Mouse (Mus musculus): ENCODE measurements at regions not wholly inside any gene's neighbourhood (a gene's known extent, or its start where the extent isn't known, plus 50 kb on each side); places are given as distances from the start of the nearest gene placed in this dataset.

DNA sequence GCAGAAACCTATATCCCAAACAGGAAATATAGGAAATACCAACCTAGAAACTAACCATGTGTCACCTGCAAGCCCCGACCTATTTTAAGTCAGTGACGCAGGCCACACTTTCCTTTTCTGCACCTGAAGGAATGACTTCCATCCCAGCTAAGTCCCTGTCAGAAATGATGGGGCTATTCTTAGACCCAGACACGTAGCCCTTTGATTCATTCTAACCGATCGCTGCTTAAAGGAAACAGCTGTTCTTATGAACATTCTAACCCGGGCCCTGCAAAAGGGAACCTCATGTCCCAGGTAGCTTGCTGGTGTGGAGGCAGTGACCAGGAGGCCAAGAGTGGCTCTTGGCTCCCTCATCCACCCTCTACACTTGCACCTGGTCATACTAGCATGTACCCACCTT lies 180.9 kb downstream of the Bcl2l11 start:
- no peak for ATAC-seq (ENCODE audit: insufficient read depth)
- H3K4me3 ChIP-seq (ENCODE audit: insufficient read depth in 1 of 2, low read depth in 2 of 2, low read length in 2 of 2) = no peak overlapping the region
- H3K4me1 ChIP-seq (replicated peaks; ENCODE audit: control insufficient read depth in 2 of 2, insufficient read depth in 2 of 2, low read length in 1 of 2) = peaks cover 0 to 2% of the 10 kb centered on the region in 2 experiments; a peak in 2 of 4 replicates
- no peak overlapping the region for H3K9ac ChIP-seq (replicated peaks)
- no peak overlapping the region for H3K27ac ChIP-seq
- no peaks in the 10 kb centered on the region for H3K9me3 ChIP-seq (ENCODE audit: control insufficient read depth, low read length)
- H3K27me3 ChIP-seq (ENCODE audit: control insufficient read depth, insufficient read depth, low read length) = no peaks in the 10 kb centered on the region
- H3K36me3 ChIP-seq (replicated peaks; ENCODE audit: control insufficient read depth, insufficient read depth, low read depth) = no peaks in the 10 kb centered on the region
- no peak for DNase-seq (ENCODE audit: low read depth in 3 of 3, low spot score in 3 of 3)
- H3K4me2 ChIP-seq (ENCODE audit: low read depth) = no peak overlapping the region
- no peak for TF ChIP-seq CTCF (IDR thresholded peaks at IDR 0.05; ENCODE audit: low read depth)
- 22% methylated on average over 6 of the region's 6 CpGs for WGBS (ENCODE audit: insufficient replicate concordance)

DNA sequence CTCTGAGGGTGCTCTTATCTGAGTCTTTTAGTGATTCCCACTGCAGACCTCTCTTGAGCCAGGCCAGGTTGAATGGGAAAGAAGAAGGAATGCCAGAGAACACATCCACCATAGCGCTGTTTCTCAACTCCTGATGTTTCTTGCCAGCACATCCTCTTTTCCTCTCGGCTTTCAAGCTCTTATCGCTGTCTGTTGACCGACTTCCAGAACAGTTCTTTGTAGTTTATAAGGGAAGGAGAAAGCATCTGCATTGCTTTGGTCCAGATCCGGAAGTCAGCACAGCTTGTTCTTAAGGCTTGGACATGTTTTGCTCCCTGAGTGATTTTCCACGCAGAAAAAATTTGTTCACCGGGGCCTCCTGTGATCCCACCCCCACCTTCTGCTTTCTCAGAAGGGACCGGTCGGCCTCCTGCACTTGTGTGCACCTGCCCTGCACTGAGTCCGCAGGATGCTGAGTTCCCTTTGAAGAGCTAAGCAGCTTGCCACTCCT lies 183.7 kb downstream of the Bcl2l11 start:
- Histone ChIP-seq H3K27me3 (ENCODE audit: control insufficient read depth, insufficient read depth, low read length) (no peaks in the 10 kb centered on the region), H3K4me1 (replicated peaks; ENCODE audit: control insufficient read depth in 2 of 2, insufficient read depth in 2 of 2, low read length in 1 of 2) (peaks cover 0 to 3% of the 10 kb centered on the region in 2 experiments; a peak in 1 of 4 replicates), H3K27ac (no peak overlapping the region), H3K4me2 (ENCODE audit: low read depth) (no peak overlapping the region), H3K36me3 (replicated peaks; ENCODE audit: control insufficient read depth, insufficient read depth, low read depth) (no peaks in the 10 kb centered on the region), H3K9ac (replicated peaks) (no peak overlapping the region), H3K9me3 (ENCODE audit: control insufficient read depth, low read length) (no peaks in the 10 kb centered on the region), H3K4me3 (ENCODE audit: insufficient read depth in 1 of 2, low read depth in 2 of 2, low read length in 2 of 2) (no peak overlapping the region)
- ATAC-seq (ENCODE audit: insufficient read depth) (no peak), DNase-seq (ENCODE audit: low read depth in 3 of 3, low spot score in 3 of 3) (no peak)
- 47% methylated on average over 10 of the region's 10 CpGs for WGBS (ENCODE audit: insufficient replicate concordance)
- TF ChIP-seq CTCF (IDR thresholded peaks at IDR 0.05; ENCODE audit: low read depth) = no peak
- TF ChIP-seq EP300 (IDR thresholded peaks at IDR 0.05; ENCODE audit: low read depth) = no peak

- H3K36me3 ChIP-seq (replicated peaks; ENCODE audit: control insufficient read depth, insufficient read depth, low read depth) = no peaks in the 10 kb centered on the region
- no peak overlapping the region for H3K27ac ChIP-seq
- H3K4me1 ChIP-seq (replicated peaks; ENCODE audit: control insufficient read depth in 2 of 2, insufficient read depth in 2 of 2, low read length in 1 of 2) = peaks cover 0 to 3% of the 10 kb centered on the region in 2 experiments; a peak in 1 of 4 replicates
- ATAC-seq (ENCODE audit: insufficient read depth) (no peak), DNase-seq (ENCODE audit: low read depth in 3 of 3, low spot score in 3 of 3) (no peak)
- H3K4me3 ChIP-seq (ENCODE audit: insufficient read depth in 1 of 2, low read depth in 2 of 2, low read length in 2 of 2) = no peak overlapping the region
- WGBS (ENCODE audit: insufficient replicate concordance) = 45% methylated on average over 5 of the region's 5 CpGs
- no peak for TF ChIP-seq CTCF (IDR thresholded peaks at IDR 0.05; ENCODE audit: low read depth)
- TF ChIP-seq EP300 (IDR thresholded peaks at IDR 0.05; ENCODE audit: low read depth) = no peak
- no peak overlapping the region for H3K9ac ChIP-seq (replicated peaks)
- H3K27me3 ChIP-seq (ENCODE audit: control insufficient read depth, insufficient read depth, low read length) = no peaks in the 10 kb centered on the region
- no peaks in the 10 kb centered on the region for H3K9me3 ChIP-seq (ENCODE audit: control insufficient read depth, low read length)
- H3K4me2 ChIP-seq (ENCODE audit: low read depth) = no peak overlapping the region
Measured at GRCm38 (mm10) chr2:128310081-128310480, 184.2 kb downstream of the Bcl2l11 start.

DNA sequence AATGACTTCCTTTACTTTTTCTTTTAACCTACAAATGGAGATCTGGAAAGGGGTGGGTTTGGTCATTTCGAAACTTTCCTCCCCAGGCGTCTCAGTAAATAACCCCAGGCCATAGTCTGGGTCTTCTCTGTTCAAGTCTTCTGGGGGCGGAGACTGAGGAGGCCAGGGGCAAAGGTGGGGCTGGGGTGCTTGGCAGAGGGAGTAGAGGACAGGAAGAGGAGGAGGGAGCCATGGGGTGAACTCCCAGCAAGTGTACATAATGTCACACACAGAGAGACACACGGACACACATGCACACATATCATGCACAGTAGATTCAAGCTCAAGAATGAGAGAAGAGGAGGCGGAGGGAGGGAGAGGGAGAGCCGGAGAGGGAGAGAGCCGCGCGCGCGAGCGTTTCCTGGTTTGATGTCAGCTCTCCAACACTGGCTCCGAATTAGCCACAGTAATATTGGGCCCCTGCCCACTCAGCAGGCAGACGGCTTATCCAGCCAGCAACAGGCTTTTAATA lies 186.3 kb downstream of the Bcl2l11 start:
- Histone ChIP-seq H3K9me3 (ENCODE audit: control insufficient read depth, low read length) (no peaks in the 10 kb centered on the region), H3K4me2 (ENCODE audit: low read depth) (peak overlapping the region; percentile 53), H3K4me1 (replicated peaks; ENCODE audit: control insufficient read depth in 2 of 2, insufficient read depth in 2 of 2, low read length in 1 of 2) (peaks cover 0 to 3% of the 10 kb centered on the region in 2 experiments; a peak in 1 of 4 replicates), H3K27ac (no peak overlapping the region), H3K4me3 (ENCODE audit: insufficient read depth in 1 of 2, low read depth in 2 of 2, low read length in 2 of 2) (peak overlapping the region in 1 of 2 experiments; percentile 4; a peak in 2 of 4 replicates), H3K36me3 (replicated peaks; ENCODE audit: control insufficient read depth, insufficient read depth, low read depth) (no peaks in the 10 kb centered on the region), H3K27me3 (ENCODE audit: control insufficient read depth, insufficient read depth, low read length) (no peaks in the 10 kb centered on the region), H3K9ac (replicated peaks) (peak overlapping the region; percentile 36; the same call in 1 of the 2 replicates)
- no peak for TF ChIP-seq CTCF (IDR thresholded peaks at IDR 0.05; ENCODE audit: low read depth)
- ATAC-seq (ENCODE audit: insufficient read depth) (no peak), DNase-seq (ENCODE audit: low read depth in 3 of 3, low spot score in 3 of 3) (no peak)
- WGBS (ENCODE audit: insufficient replicate concordance) = 2% methylated on average over 14 of the region's 14 CpGs

- no peaks in the 10 kb centered on the region for H3K9me3 ChIP-seq (ENCODE audit: control insufficient read depth, low read length)
- 49% methylated on average over 12 of the region's 12 CpGs for WGBS (ENCODE audit: insufficient replicate concordance)
- no peak for DNase-seq (ENCODE audit: low read depth in 3 of 3, low spot score in 3 of 3)
- no peak for ATAC-seq (ENCODE audit: insufficient read depth)
- no peaks in the 10 kb centered on the region for H3K36me3 ChIP-seq (replicated peaks; ENCODE audit: control insufficient read depth, insufficient read depth, low read depth)
- H3K4me3 ChIP-seq (ENCODE audit: insufficient read depth in 1 of 2, low read depth in 2 of 2, low read length in 2 of 2) = no peak overlapping the region
- TF ChIP-seq CTCF (IDR thresholded peaks at IDR 0.05; ENCODE audit: low read depth) (no peak), EP300 (IDR thresholded peaks at IDR 0.05; ENCODE audit: low read depth) (no peak)
- H3K27ac ChIP-seq = no peak overlapping the region
- no peak overlapping the region for H3K9ac ChIP-seq (replicated peaks)
- H3K4me1 ChIP-seq (replicated peaks; ENCODE audit: control insufficient read depth in 2 of 2, insufficient read depth in 2 of 2, low read length in 1 of 2) = peaks cover 0 to 3% of the 10 kb centered on the region in 2 experiments; a peak in 1 of 4 replicates
- peak overlapping the region; percentile 53 for H3K4me2 ChIP-seq (ENCODE audit: low read depth)
- no peaks in the 10 kb centered on the region for H3K27me3 ChIP-seq (ENCODE audit: control insufficient read depth, insufficient read depth, low read length)
Measured at GRCm38 (mm10) chr2:128312659-128313581, 187.1 kb downstream of the Bcl2l11 start.

Data from liver, embryonic 14.5 days (tissue).